Comparison of ENCODE assay signal across 24 mouse cellular contexts in the genomic region with DNA sequence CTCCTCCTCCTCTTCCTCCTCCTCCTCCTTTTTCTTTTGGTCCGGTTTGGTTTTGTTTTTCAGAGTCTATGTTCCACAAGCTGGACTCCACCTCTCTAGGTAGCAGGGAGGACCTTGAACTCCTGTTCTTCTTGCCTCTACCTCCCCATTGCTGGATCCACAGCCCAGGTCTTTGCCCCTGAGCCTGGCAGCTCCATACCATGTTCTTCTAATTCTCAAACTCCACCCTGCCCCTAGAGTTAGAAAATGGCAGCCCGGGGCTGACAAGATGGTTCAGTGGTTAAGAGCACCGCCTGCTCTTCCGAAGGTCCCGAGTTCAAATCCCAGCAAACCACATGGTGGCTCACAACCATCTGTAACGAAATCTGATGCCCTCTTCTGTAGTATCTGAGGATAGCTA. TPM values are rescaled to one million over a fixed set of nuclear protein-coding genes. Genes with fewer than 3 reads are reported as not detected.
DNase-seq lines count a peak whose midpoint lies in the region; TF ChIP-seq lines count a peak whose summit lies in the region.
"Had no signal": no experiment of that assay in that cellular context is flagged by ENCODE, and none has a peak within 500 bp of the region (broad histone marks: within the 10 kb centered on the region; RNA-seq: fewer than 3 reads in every experiment).

No protein-coding gene starts in this region.

- peaks cover 2% of the 10 kb centered on the region for H3K27me3 ChIP-seq in testis, adult 2 months (ENCODE audit: control insufficient read depth, insufficient read depth, low read length)
- H3K27me3 ChIP-seq: embryonic facial prominence, embryonic 13.5 days; forebrain, embryonic 12.5 days; forebrain, embryonic 15.5 days had no signal

- 82% methylated on average over 6 of the region's 6 CpGs for WGBS in bone marrow, adult 2 months

- H3K4me1 ChIP-seq in testis, adult 2 months (ENCODE audit: control insufficient read depth, insufficient read depth, low read length): peaks cover 7% of the 10 kb centered on the region
- H3K4me1 ChIP-seq in bone marrow, adult 2 months (ENCODE audit: control insufficient read depth, insufficient read depth, low read length): peaks cover 4% of the 10 kb centered on the region; the same call in 1 of the 2 replicates
- H3K4me1 ChIP-seq: embryonic facial prominence, embryonic 10.5 days; embryonic facial prominence, embryonic 13.5 days; forebrain, embryonic 12.5 days; forebrain, embryonic 15.5 days; hindbrain, embryonic 10.5 days had no signal

- no peak overlapping the region for H3K27ac ChIP-seq in testis, adult 2 months (ENCODE audit: control insufficient read depth, insufficient read depth, low read depth, low read length)
- peak overlapping the region; percentile 60 for H3K27ac ChIP-seq in bone marrow, adult 2 months (ENCODE audit: control insufficient read depth, insufficient read depth, low read depth, low read length, poor library complexity)
- H3K27ac ChIP-seq: embryonic facial prominence, embryonic 10.5 days; embryonic facial prominence, embryonic 13.5 days; forebrain, embryonic 12.5 days; forebrain, embryonic 15.5 days; hindbrain, embryonic 10.5 days; hindbrain, embryonic 14.5 days; hindbrain, postnatal 0 days had no signal

- no peak for TF ChIP-seq CTCF in testis, adult 2 months (IDR thresholded peaks at IDR 0.05; ENCODE audit: control insufficient read depth, insufficient read depth, insufficient replicate concordance, low read depth, low read length)
- no peak for TF ChIP-seq CTCF in bone marrow, adult 2 months (IDR thresholded peaks at IDR 0.05; ENCODE audit: control insufficient read depth, insufficient read depth, low read length)

- no peak for TF ChIP-seq POLR2A in testis, adult 2 months (IDR thresholded peaks at IDR 0.05; ENCODE audit: control insufficient read depth, low read depth, low read length)
- TF ChIP-seq POLR2A in bone marrow, adult 2 months (IDR thresholded peaks at IDR 0.05; ENCODE audit: borderline replicate concordance, control insufficient read depth, low read depth, low read length): no peak

- peak overlapping the region; percentile 88 for H3K4me3 ChIP-seq in testis, adult 2 months (ENCODE audit: control insufficient read depth, low read depth, low read length)
- no peak overlapping the region for H3K4me3 ChIP-seq in bone marrow, adult 2 months (replicated peaks; ENCODE audit: control insufficient read depth, low read depth, low read length)
- H3K4me3 ChIP-seq: embryonic facial prominence, embryonic 10.5 days; embryonic facial prominence, embryonic 13.5 days; erythroblast, embryonic 14.5 days; forebrain, embryonic 12.5 days; forebrain, embryonic 15.5 days; hindbrain, embryonic 10.5 days had no signal

- no peak for DNase-seq in testis, postnatal 10 days (ENCODE audit: low spot score)
- peak; percentile 1 for DNase-seq in NIH3T3 (ENCODE audit: low read depth)
- DNase-seq in right cerebral cortex, postnatal 10 days (ENCODE audit: low spot score in 2 of 2): no peak
- no peak for DNase-seq in layer of hippocampus, adult 8-10 months (ENCODE audit: low spot score in 2 of 2)
- DNase-seq: adrenal gland, postnatal 10 days; adrenal gland, postnatal 36 days; cerebellum, adult 11 months; cerebellum, adult 2 months; cerebellum, adult 9-11 months; cerebellum, postnatal 25 days; embryo, embryonic 11 days; gastrocnemius, postnatal 10 days; gastrocnemius, postnatal 36 days had no signal

- no peaks in the 10 kb centered on the region for H3K36me3 ChIP-seq in testis, adult 2 months (ENCODE audit: control insufficient read depth, insufficient read depth, low read length)
- H3K36me3 ChIP-seq: embryonic facial prominence, embryonic 10.5 days; embryonic facial prominence, embryonic 13.5 days; forebrain, embryonic 12.5 days; forebrain, embryonic 15.5 days; G1E; hindbrain, embryonic 10.5 days had no signal

RNA-seq across cellular contexts. Expression of a gene that starts 1.4 kb away (rescaled TPM):
- 323 and 338 TPM in 2 replicates for polyA plus RNA-seq in testis, adult 2 months (2012; rRNA removed)
- 9.5 and 14.6 TPM in 2 replicates for polyA plus RNA-seq in bone marrow, adult 2 months (2011; ENCODE audit: insufficient read depth, insufficient read length, low replicate concordance, missing spikeins)
- total RNA-seq in layer of hippocampus, adult 8-10 months (2022): 10 to 100 TPM; 65.1 to 85.8 (median 72.2) TPM

RNA-seq across cellular contexts. Expression of a gene that starts 14.9 kb away (rescaled TPM):
- polyA plus RNA-seq in testis, adult 2 months (2012; rRNA removed): 48.4 and 59.6 TPM in 2 replicates
- polyA plus RNA-seq in bone marrow, adult 2 months (2011; ENCODE audit: insufficient read depth, insufficient read length, low replicate concordance, missing spikeins): 16.6 and 31.3 TPM in 2 replicates
- total RNA-seq in layer of hippocampus, adult 8-10 months (2022): 10 to 100 TPM; 62.2 to 66.1 (median 65.1) TPM

Comparison
In these comparisons a context has a peak if more than half of its experiments do, and no peak if none do; other contexts are left out.
1. RNA of a gene that starts 1.4 kb away (polyA plus RNA-seq): 323 to 338 TPM in testis, adult 2 months; 9.5 to 14.6 TPM in bone marrow, adult 2 months; every median in the first group is over 10 times any median in the second.